Mouse (Mus musculus) yolk sac, embryonic 10.5 days (tissue): Measurements from ENCODE around the gene Itpkc.

ENCODE experiments used
- DNase-seq: peaks from one replicate; pipeline ENCODE4 v3.0.0-alpha.2; 2017; ENCODE audit warnings: low spot score

The Itpkc gene

DNA sequence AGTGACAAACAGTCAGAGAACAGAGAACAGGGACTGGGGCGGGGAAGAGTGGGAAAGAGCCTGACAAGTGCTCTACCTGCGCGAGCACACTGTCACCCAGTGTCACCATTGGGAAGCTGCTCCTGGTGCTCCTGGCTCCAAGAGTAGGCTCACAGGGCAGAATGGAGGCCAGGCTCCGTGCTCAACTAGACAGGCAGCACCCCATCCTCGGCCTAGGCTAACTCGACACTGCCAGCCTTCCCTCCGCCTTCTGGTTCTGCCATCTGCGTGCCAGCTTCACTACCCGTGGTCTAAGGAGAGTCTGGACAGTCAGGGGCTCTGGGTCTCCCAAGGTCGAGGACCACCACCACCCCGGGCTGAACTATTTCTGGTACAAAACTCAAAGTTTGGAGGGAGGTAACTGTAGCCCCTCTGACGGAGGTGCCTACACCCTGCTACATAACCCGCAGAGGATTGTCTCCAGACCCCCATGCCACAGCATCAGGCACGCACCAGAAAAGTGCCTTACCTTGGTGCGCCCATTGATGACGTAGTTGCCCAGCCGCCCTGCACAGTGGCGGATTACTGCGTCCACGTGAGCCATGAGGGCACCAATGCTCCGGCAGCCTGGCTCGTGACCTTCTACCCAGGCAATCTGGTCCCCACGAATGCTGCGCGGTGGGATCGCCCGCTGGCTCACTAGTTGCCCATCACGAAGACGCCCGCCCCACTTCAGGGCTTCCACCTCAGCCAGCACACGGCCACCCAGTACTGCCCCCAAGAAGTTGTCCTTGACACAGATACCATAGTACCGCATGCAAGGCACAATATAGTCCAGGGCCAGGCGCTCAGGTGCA is 64.1 kb downstream of the Itpkc start:
- DNase-seq = no peak

DNA sequence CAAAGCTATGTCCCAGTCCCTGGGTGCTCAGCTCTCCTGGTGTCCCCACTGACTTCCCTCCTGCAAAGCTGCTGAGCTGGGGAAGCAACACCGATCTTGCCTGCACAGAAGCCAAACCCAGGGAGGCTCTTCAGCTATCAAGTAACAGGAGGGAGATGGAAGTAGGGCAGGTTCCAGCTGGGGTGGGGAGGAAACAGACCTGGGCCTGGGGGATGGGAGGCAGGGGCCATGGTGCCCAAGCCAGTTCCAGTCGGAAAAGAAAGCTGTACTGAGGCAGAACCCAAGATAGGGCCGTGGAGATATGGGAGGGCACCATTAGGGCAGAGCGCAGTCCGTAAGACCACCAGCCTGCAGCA is 65.0 kb downstream of the Itpkc start:
- no peak for DNase-seq

DNA sequence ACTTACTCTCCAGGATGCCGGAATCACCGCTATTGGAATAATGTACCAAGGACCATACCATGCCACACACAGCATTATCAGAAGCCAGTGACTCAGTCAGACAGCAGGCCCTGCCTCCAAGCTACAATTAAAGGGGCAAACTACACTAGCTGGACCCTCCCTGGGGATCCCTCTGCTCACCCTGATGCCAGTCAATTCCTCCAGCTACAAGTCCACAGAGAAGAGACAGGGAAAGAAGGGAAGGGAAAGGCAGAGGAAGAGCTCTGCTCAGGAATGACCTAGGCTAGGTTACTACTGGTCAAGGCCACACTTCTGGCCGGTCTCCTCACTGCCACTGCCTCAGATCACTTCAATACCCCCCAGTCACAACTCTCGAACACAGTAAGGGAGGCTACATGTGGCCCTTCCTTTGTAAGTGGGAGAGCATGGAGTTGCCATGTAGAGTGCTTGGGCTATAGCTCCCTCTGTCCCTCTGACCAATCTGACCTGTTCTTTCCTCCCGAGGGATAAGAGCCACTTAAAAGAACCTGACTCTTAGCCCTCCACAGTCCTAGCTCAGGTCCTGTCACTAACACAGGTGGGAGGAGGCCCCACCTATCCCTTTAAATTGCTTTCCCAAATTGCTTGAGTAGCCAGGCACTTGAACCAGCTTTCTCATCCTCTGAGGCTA is 65.5 kb downstream of the Itpkc start:
- DNase-seq = no peak

DNA sequence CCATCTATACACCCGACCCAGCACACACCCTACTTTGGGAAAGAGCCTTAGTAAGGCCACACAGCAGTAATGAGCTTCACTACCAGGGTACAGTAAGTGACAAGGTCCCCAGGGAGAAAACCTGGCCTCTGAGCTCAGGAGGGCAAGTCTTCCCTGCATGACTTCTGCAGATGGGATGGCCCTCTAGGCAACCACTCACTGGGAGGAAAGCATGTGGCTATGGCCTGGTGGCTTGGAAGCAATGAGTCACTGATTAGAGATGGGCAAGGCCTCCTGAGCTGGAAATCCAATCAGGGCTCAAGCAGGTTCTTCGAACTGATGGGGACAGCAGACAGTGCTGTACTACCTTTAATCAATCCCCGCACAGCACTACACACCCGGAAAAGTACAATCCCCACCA is 66.7 kb downstream of the Itpkc start:
- DNase-seq = no peak

DNA sequence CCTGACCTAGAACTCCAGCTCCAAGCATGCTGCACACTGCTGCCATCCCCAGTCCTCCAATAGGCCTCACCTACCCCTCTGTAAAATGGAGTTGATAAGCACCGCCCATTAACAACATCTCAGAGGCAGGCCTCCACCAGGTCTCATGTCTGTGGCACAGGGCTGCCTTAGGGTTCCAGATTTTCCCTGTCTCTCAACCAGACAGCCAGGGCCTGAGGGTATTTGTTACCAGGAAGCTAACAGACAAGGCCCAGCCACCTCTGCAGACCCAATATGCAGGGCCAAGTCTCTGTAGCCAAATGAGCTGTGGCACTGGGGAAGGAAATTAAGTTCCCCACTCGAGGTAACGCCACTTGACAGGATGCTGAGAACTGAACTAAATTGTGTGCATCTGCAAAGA is 67.5 kb downstream of the Itpkc start:
- DNase-seq = no peak

DNA sequence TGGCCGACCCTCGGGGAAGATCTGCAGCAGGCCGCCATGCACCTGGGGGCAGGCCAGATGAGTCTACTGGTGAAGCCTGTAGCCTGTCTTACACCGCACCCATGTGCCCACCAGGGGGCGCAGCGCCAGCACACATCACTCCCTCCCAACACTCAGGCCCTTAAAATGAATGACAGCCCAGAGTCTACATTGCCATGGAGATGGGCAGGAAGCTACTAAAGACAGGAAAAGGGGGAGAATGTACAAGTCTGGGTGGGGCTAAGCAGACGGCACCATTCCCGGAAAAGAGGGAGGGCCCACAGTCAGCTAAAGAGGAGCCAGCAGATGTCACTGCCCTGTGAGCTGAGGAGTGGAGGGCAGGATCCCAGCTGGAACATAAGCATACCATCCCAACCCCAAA is 68.6 kb downstream of the Itpkc start:
- DNase-seq = peak; percentile 83

DNA sequence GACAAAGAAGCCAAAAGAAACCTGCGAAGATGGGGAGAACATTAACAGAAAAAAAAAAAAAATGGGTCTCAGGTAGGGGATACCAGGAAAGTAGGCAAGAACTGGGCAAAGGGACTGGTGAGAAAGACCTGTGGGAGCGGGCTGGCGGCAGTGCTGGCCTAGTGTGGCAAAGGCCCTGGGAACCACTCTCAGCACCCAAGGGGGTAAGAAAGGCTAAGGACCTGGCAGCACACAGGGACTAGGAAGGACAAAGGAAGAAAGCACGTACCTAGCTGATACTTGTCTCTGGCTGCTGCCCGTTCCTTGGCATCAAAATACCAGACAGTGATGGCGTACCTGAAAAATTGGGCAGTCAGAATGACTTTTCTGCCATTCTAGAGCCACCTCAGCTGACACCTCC is 69.2 kb downstream of the Itpkc start:
- no peak for DNase-seq

DNA sequence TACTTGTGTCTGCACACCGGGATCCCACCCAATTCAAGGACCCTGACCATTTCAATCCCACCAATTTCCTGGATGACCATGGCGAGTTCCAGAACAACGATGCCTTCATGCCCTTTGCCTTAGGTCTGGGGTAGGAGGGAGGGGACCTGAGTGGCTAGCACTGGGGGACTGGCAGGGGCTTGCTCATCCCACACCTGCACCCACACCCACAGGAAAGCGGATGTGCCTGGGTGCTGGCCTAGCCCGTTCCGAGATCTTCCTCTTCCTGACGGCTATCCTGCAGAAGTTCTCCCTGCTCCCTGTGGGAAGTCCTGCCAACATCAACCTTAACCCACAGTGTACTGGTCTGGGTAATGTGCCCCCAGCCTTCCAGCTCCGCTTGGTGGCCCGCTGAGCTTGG is 70.3 kb downstream of the Itpkc start:
- DNase-seq = no peak
